Mouse (Mus musculus) heart, postnatal 0 days (tissue): ENCODE results near the gene Engase.

Source experiments
- CTCF ChIP-seq: IDR thresholded peaks from 2 replicates; pipeline ENCODE4 v1.5.1; 2016; ENCODE audit warnings: antibody characterized with exemption, control low read depth, low read depth
- EP300 ChIP-seq: IDR thresholded peaks from 2 replicates; pipeline ENCODE4 v1.6.1; 2016; ENCODE audit warnings: antibody characterized with exemption, low read depth

GRCm38 (mm10) chr11:118494001-118494737 lies 17.5 kb downstream of the Engase start:
- TF ChIP-seq CTCF = no peak
- TF ChIP-seq EP300 = no peak
